Mouse (Mus musculus) adipose tissue, adult 10 weeks (tissue): ENCODE results near the gene Cspg4. TPM values are rescaled to one million over a fixed set of nuclear protein-coding genes. Genes with fewer than 3 reads are reported as not detected.

Experiments used
- polyA plus RNA-seq: library from polyadenylated mRNA; stranded (reverse); fragments of 350-450 nt; fragmentation: Illumina TruSeq; extraction: RNeasy Lipid Tissue Mini Kit (QIAGEN cat#74804); gene quantifications from one replicate; pipeline ENCODE4 v1.2.3, GENCODE M21; 2014; ENCODE audit warnings: low read depth, low replicate concordance

Gene Cspg4
- polyA plus RNA-seq: 8.4 TPM

GRCm38 (mm10) chr9:56864832-56865231 lies at the start of gene Cspg4:
Gene Cspg4, plus strand, starts transcription at chr9:56865033.

GRCm38 (mm10) chr9:56864216-56864729 lies 560 bp upstream of the Cspg4 start, which contains the start of gene Odf3l1:
Gene Odf3l1, minus strand, starts transcription at chr9:56864679.

GRCm38 (mm10) chr9:56928041-56928811 lies 63.4 kb downstream of the Cspg4 start, which contains the start of gene Snx33:
Gene Snx33, minus strand, starts transcription at chr9:56928371.

GRCm38 (mm10) chr9:56937223-56938160 lies 72.7 kb downstream of the Cspg4 start, which contains the start of gene Imp3:
Gene Imp3, plus strand, starts transcription at chr9:56937475.

Other genes with a start within 250 kb of the Cspg4 start
- gene Lingo1, start 68.6 kb upstream of the Cspg4 start, polyA plus RNA-seq: 91.0 TPM
- 3.6 TPM for gene Odf3l1, start 354 bp upstream of the Cspg4 start, polyA plus RNA-seq
- 13.8 TPM for gene Snx33, start 63.3 kb downstream of the Cspg4 start, polyA plus RNA-seq
- 73.5 TPM for gene Imp3, start 72.4 kb downstream of the Cspg4 start, polyA plus RNA-seq
- gene Snupn, start 85.8 kb downstream of the Cspg4 start, polyA plus RNA-seq: 13.0 TPM
- gene Ptpn9, start 129.9 kb downstream of the Cspg4 start, polyA plus RNA-seq: 27.0 TPM
- gene Sin3a, start 207.0 kb downstream of the Cspg4 start, polyA plus RNA-seq: 24.4 TPM